Mouse (Mus musculus): Measurements from ENCODE around the gene Atp5s. TPM values are rescaled to one million over a fixed set of nuclear protein-coding genes. Genes with fewer than 3 reads are reported as not detected.

The Atp5s gene
- polyA plus RNA-seq, 1 experiment: 13.3 TPM

GRCm38 (mm10) chr12:69698352-69698751 is 26.4 kb upstream of the Atp5s start:
- no peak for DNase-seq
- H3K36me3 ChIP-seq (ENCODE audit: control insufficient read depth, insufficient read depth, low read length): no peaks in the 10 kb centered on the region
- H3K4me1 ChIP-seq (replicated peaks; ENCODE audit: control insufficient read depth, insufficient read depth, low read length): no peaks in the 10 kb centered on the region
- no peaks in the 10 kb centered on the region for H3K27me3 ChIP-seq (ENCODE audit: control insufficient read depth, insufficient read depth, low read length)
- no peak for TF ChIP-seq CTCF (IDR thresholded peaks at IDR 0.05; ENCODE audit: borderline replicate concordance, control insufficient read depth, extremely low read depth, insufficient read depth, low read length, poor library complexity)
- TF ChIP-seq POLR2A (IDR thresholded peaks at IDR 0.05; ENCODE audit: control insufficient read depth, extremely low read depth, insufficient read depth, low read length, poor library complexity): no peak
- H3K27ac ChIP-seq (ENCODE audit: control insufficient read depth, insufficient read depth, low read length): no peak overlapping the region
- WGBS: 95% methylated on average over 6 of the region's 6 CpGs
- H3K4me3 ChIP-seq (ENCODE audit: control insufficient read depth, insufficient read depth, low read length): no peak overlapping the region

- TF ChIP-seq CTCF (IDR thresholded peaks at IDR 0.05; ENCODE audit: borderline replicate concordance, control insufficient read depth, extremely low read depth, insufficient read depth, low read length, poor library complexity) (no peak), POLR2A (IDR thresholded peaks at IDR 0.05; ENCODE audit: control insufficient read depth, extremely low read depth, insufficient read depth, low read length, poor library complexity) (no peak)
- Histone ChIP-seq H3K27me3 (ENCODE audit: control insufficient read depth, insufficient read depth, low read length) (no peaks in the 10 kb centered on the region), H3K4me1 (replicated peaks; ENCODE audit: control insufficient read depth, insufficient read depth, low read length) (no peaks in the 10 kb centered on the region), H3K4me3 (ENCODE audit: control insufficient read depth, insufficient read depth, low read length) (no peak overlapping the region), H3K27ac (ENCODE audit: control insufficient read depth, insufficient read depth, low read length) (no peak overlapping the region), H3K36me3 (ENCODE audit: control insufficient read depth, insufficient read depth, low read length) (no peaks in the 10 kb centered on the region)
- 97% methylated on average over 11 of the region's 11 CpGs for WGBS
- no peak for DNase-seq
Observed at GRCm38 (mm10) chr12:69704799-69705458, 19.8 kb upstream of the Atp5s start.

- DNase-seq: no peak
- no peaks in the 10 kb centered on the region for H3K27me3 ChIP-seq (ENCODE audit: control insufficient read depth, insufficient read depth, low read length)
- H3K4me3 ChIP-seq (ENCODE audit: control insufficient read depth, insufficient read depth, low read length): no peak overlapping the region
- H3K4me1 ChIP-seq (replicated peaks; ENCODE audit: control insufficient read depth, insufficient read depth, low read length): no peaks in the 10 kb centered on the region
- TF ChIP-seq CTCF (IDR thresholded peaks at IDR 0.05; ENCODE audit: borderline replicate concordance, control insufficient read depth, extremely low read depth, insufficient read depth, low read length, poor library complexity) (no peak), POLR2A (IDR thresholded peaks at IDR 0.05; ENCODE audit: control insufficient read depth, extremely low read depth, insufficient read depth, low read length, poor library complexity) (no peak)
- H3K36me3 ChIP-seq (ENCODE audit: control insufficient read depth, insufficient read depth, low read length): no peaks in the 10 kb centered on the region; the same call in 1 of the 2 replicates
- no peak overlapping the region for H3K27ac ChIP-seq (ENCODE audit: control insufficient read depth, insufficient read depth, low read length)
Observed at GRCm38 (mm10) chr12:69713628-69714027, 11.1 kb upstream of the Atp5s start.

GRCm38 (mm10) chr12:69722857-69723256 is 1.9 kb upstream of the Atp5s start:
- DNase-seq: no peak
- H3K36me3 ChIP-seq (ENCODE audit: control insufficient read depth, insufficient read depth, low read length): no peaks in the 10 kb centered on the region
- TF ChIP-seq CTCF (IDR thresholded peaks at IDR 0.05; ENCODE audit: borderline replicate concordance, control insufficient read depth, extremely low read depth, insufficient read depth, low read length, poor library complexity): no peak
- no peak for TF ChIP-seq POLR2A (IDR thresholded peaks at IDR 0.05; ENCODE audit: control insufficient read depth, extremely low read depth, insufficient read depth, low read length, poor library complexity)
- WGBS: 91% methylated on average over 3 of the region's 3 CpGs
- no peaks in the 10 kb centered on the region for H3K27me3 ChIP-seq (ENCODE audit: control insufficient read depth, insufficient read depth, low read length)
- peaks cover 8% of the 10 kb centered on the region for H3K4me1 ChIP-seq (replicated peaks; ENCODE audit: control insufficient read depth, insufficient read depth, low read length)
- no peak overlapping the region for H3K4me3 ChIP-seq (ENCODE audit: control insufficient read depth, insufficient read depth, low read length)
- no peak overlapping the region for H3K27ac ChIP-seq (ENCODE audit: control insufficient read depth, insufficient read depth, low read length)

- Histone ChIP-seq H3K27ac (ENCODE audit: control insufficient read depth, insufficient read depth, low read length) (no peak overlapping the region), H3K36me3 (ENCODE audit: control insufficient read depth, insufficient read depth, low read length) (no peaks in the 10 kb centered on the region), H3K4me3 (ENCODE audit: control insufficient read depth, insufficient read depth, low read length) (no peak overlapping the region), H3K27me3 (ENCODE audit: control insufficient read depth, insufficient read depth, low read length) (no peaks in the 10 kb centered on the region), H3K4me1 (replicated peaks; ENCODE audit: control insufficient read depth, insufficient read depth, low read length) (peaks cover 8% of the 10 kb centered on the region)
- TF ChIP-seq CTCF (IDR thresholded peaks at IDR 0.05; ENCODE audit: borderline replicate concordance, control insufficient read depth, extremely low read depth, insufficient read depth, low read length, poor library complexity) (no peak), POLR2A (IDR thresholded peaks at IDR 0.05; ENCODE audit: control insufficient read depth, extremely low read depth, insufficient read depth, low read length, poor library complexity) (no peak)
- WGBS: 88% methylated on average over 2 of the region's 2 CpGs
- DNase-seq: no peak
Observed at GRCm38 (mm10) chr12:69723376-69723775, 1.4 kb upstream of the Atp5s start.

GRCm38 (mm10) chr12:69724018-69724710 is 586 bp upstream of the Atp5s start:
- H3K27ac ChIP-seq (ENCODE audit: control insufficient read depth, insufficient read depth, low read length): no peak overlapping the region
- no peaks in the 10 kb centered on the region for H3K27me3 ChIP-seq (ENCODE audit: control insufficient read depth, insufficient read depth, low read length)
- peaks cover 8% of the 10 kb centered on the region for H3K4me1 ChIP-seq (replicated peaks; ENCODE audit: control insufficient read depth, insufficient read depth, low read length)
- peak overlapping the region; percentile 77 for H3K4me3 ChIP-seq (ENCODE audit: control insufficient read depth, insufficient read depth, low read length)
- WGBS: 3% methylated on average over 24 of the region's 24 CpGs
- no peaks in the 10 kb centered on the region for H3K36me3 ChIP-seq (ENCODE audit: control insufficient read depth, insufficient read depth, low read length)
- TF ChIP-seq CTCF (IDR thresholded peaks at IDR 0.05; ENCODE audit: borderline replicate concordance, control insufficient read depth, extremely low read depth, insufficient read depth, low read length, poor library complexity): no peak
- no peak for TF ChIP-seq POLR2A (IDR thresholded peaks at IDR 0.05; ENCODE audit: control insufficient read depth, extremely low read depth, insufficient read depth, low read length, poor library complexity)
- DNase-seq: no peak
